Mouse (Mus musculus): ENCODE results near the gene Chd1.

Chd1 gene

DNA sequence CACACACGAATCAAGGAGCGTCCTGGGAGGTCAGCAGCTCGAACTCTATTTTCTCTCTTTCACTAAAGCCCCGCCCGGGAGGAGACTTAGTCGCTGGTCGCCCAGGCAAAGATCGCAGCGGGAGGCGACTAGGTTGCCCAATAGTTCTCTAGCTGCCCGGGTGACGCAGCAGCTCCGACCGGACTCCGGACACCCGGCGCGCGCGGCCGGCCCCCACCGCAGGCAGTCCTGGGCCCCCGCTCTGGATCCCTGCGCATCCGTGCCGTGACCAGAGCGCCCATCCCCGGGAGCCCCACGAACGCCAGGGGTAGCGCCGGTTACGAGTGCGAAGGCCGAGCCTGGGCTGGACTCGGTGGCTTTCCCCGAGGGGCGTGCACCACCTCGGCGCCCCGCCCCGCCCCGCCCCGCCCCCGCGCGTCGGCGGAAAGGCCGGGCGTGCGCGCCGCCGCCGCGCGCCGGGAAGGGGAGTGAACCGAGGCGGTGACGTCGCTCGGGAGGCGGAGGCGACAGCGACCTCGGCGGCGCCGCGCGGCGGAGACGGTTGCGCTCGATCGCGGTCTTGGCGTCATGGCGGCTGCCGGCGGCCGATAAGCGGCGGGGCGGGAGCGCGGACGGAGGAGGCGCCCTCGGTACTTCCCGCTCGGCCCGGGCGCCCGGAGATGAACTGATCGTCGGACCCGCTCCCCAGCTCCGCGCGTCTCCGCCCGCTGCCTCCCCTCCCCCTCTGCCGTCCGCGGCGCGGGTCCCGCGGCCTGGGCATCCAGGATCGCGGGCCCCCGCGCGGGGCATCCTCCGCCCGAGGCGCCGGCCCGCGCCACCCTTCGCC is at the start of gene Chd1:
TSS of gene Chd1 (plus strand) at position 493 of the 826 bp plus-strand sequence.
- peak; percentile 80 for DNase-seq (ENCODE audit: low read depth, low spot score)

GRCm38 (mm10) chr17:15656881-15657607 is 47.7 kb upstream of the Chd1 start:
- DNase-seq (ENCODE audit: low read depth, low spot score) = peak; percentile 2

- peak; percentile 12 for DNase-seq (ENCODE audit: low read depth, low spot score)
Measured at GRCm38 (mm10) chr17:15672870-15673269, 31.9 kb upstream of the Chd1 start.

- DNase-seq (ENCODE audit: low read depth, low spot score) = no peak
Measured at GRCm38 (mm10) chr17:15677970-15678645, 26.7 kb upstream of the Chd1 start.

DNA sequence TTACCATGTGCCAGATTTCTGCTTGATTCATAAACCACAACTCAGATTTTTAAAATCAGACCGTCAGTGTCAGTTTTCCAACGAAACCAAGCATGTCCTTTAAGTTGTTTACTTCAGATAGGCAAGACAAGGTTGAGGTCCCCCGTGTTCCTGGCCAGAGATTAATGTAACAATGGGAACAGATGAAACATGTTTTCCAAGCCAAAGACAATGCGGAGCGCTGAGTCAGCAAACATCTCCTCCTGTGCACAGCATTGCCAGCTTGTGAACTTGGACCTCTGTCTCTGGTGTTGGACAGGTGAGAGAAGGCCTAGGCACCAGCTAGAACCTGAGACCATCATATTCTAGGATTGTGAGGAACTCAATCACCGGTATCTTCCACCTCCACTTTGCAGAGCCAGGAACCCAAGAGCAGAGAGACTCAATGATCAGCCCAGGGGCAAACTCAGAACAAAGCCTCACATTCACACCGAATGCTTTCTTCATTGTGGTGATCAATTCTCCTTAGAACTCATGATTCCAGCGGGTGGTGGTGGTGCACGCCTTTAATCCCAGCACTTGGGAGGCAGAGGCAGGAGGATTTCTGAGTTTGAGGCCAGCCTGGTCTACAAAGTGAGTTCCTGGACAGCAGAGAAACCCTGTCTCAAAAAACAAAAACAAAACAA is 24.7 kb upstream of the Chd1 start:
- DNase-seq (ENCODE audit: low read depth, low spot score) = no peak

DNA sequence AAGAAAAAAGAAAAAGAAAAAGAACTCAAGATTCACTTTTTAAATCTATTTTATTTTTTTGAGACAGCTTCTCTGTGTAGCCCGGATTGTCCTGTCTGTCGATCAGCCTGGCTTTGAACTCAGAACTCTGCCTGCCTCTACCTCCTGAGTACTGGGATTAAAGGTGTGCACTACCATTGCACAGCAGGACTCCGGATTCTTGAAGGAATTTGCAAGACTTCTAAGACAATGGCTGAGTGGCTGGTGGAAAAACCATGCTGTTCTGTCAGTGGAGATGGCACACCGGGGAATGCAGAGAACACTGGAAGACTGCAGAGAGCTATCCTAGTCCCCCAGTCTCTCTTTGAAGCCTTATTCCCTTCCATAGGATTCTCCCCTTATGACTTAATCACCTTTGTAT is 24.1 kb upstream of the Chd1 start:
- no peak for DNase-seq (ENCODE audit: low read depth, low spot score)

DNA sequence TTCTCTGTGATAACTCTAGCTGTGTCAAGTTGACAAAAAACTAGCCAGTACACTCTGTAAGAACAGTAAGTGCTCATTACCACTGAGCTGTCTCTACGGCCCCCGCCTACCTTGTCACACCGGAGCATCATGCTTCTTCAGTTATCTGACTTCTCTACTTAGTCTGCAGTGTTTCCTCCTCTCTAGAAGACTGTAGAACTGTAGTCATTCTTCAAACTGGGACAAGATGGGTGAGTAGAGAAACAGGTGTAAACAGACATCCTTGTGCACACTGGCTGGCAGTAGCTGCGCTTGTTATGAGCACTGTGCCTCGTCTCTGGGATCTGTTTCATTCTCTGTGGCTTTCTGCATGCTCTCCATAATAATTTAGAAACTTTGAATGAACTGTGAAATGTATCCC is 18.4 kb upstream of the Chd1 start:
- DNase-seq (ENCODE audit: low read depth, low spot score) = no peak

GRCm38 (mm10) chr17:15690304-15690703 is 14.5 kb upstream of the Chd1 start:
- DNase-seq (ENCODE audit: low read depth, low spot score) = no peak

DNA sequence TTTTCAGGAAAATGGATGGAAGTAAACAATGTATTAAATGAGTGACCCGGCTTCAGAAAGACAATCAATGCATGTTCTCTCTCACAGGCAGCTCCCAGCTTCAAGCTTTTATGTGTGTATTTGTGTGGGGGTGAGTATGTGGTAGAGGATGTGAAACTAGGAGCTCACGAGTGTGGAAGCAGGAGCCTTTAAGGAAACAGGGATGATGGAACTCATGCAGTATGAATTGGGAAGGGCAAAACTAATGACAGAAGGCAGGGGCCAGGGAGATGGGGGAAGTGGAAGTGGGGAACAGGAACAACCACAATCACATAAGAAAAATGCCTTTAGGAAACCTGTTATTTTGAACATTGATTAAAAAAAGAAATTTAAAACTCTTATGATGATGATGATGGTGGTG is 9.2 kb upstream of the Chd1 start:
- no peak for DNase-seq (ENCODE audit: low read depth, low spot score)

DNA sequence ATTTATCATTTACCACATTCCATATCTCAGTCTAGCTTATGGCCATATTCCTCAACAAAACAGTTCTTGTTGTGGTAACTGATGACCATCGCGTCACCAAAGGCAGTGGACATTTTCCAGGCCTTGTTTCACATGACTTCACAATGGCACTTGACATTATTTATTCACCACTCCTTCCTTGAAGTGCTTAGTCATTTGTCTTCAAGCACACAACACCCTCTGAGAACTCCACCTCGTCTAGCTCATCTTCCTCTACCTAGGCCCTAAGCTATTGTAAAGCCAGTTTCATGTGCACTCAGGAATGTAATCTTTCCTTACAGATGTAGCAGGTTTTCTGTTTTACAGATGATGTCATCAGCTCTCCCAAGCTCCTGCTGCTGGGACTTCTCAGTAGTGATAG is 5.8 kb upstream of the Chd1 start:
- DNase-seq (ENCODE audit: low read depth, low spot score) = no peak

DNA sequence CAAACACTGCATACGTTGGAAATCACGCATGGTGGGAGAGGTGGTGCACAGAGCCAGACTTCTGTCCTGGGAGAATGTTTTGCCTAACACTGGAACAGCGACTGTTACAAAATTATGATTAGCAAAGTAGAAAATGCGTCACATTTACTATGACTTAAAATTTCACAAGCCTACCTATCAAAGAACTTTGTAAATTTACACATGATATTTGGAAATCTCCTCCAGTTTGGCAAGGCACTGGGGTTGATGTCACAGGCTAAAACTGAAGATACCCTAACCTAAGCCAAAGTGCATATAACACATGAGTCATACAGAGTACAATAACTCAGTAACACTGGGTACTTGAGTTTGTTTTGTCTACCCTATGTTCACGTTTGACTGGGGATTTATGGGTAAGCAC is 3.3 kb upstream of the Chd1 start:
- DNase-seq (ENCODE audit: low read depth, low spot score) = no peak

- no peak for DNase-seq (ENCODE audit: low read depth, low spot score)
Measured at GRCm38 (mm10) chr17:15704158-15704474, 651 bp upstream of the Chd1 start.

GRCm38 (mm10) chr17:15705303-15706284 is 827 bp downstream of the Chd1 start:
- DNase-seq (ENCODE audit: low read depth, low spot score) = peak; percentile 27

DNA sequence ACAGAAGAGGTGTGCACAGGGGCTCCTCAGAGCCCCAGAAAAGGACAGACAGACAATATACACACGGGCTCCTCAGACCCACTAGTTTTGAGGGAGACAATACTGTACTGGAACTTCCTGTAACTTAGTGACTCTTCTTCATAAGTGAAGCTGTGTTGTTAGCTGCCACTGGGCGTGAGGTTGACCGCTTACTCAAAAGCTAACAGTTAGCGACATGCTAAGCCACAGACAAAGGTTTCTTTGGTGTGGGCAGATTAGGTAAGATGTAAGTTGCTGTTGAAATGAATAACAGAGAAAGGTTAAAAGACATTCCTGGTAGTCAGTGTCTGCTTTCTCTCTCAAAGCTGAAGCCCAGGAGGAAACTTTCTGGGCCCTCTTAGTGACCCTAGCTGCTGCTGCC is 9.7 kb downstream of the Chd1 start:
- DNase-seq (ENCODE audit: low read depth, low spot score) = no peak

GRCm38 (mm10) chr17:15715013-15715902 is 10.5 kb downstream of the Chd1 start:
- no peak for DNase-seq (ENCODE audit: low read depth, low spot score)

GRCm38 (mm10) chr17:15715940-15716339 is 11.2 kb downstream of the Chd1 start:
- DNase-seq (ENCODE audit: low read depth, low spot score) = no peak

GRCm38 (mm10) chr17:15720841-15721240 is 16.1 kb downstream of the Chd1 start:
- no peak for DNase-seq (ENCODE audit: low read depth, low spot score)

DNA sequence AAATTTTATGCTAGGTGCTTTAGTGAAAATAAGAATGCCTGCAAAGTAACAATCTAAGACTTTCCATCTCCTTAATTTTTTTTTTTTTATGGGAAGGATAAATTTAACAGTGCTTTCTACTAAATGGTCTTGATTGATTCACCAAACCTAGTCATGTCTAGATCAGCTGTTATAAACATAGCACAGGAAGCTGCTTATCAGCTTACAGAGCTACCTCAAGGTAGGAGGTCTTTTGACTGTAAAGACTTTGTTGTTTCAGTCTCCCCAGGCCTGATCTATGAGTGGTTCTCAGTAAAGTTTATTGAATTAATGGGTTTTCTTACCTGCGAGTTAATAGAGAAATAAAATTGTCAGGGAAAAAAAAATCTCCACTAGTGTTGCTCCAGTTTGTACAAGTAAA is 18.5 kb downstream of the Chd1 start:
- DNase-seq (ENCODE audit: low read depth, low spot score) = no peak

GRCm38 (mm10) chr17:15723866-15724475 is 19.2 kb downstream of the Chd1 start:
- peak; percentile 34 for DNase-seq (ENCODE audit: low read depth, low spot score)

Measured in skeletal muscle tissue, adult 2 months (tissue).